In genomic region chr2:163708763-163709250, GRCm38 (mm10) we compare ENCODE assay signal across 1 mouse cellular context.
TF ChIP-seq lines count a peak whose summit lies in the region.

No protein-coding gene starts in this region.

TF ChIP-seq in MEL, 35 proteins besides CTCF, POLR2A, EP300 and RAD21:
- no peak for TF ChIP-seq ZNF384 (IDR thresholded peaks at IDR 0.05; ENCODE audit: low read depth, low read length)
- no peak for TF ChIP-seq HCFC1 (IDR thresholded peaks at IDR 0.05; ENCODE audit: low read depth, low read length)
- TF ChIP-seq CHD2 (IDR thresholded peaks at IDR 0.05; ENCODE audit: low read length), result no peak
- TF ChIP-seq MAX (IDR thresholded peaks at IDR 0.05; ENCODE audit: low read length), result no peak
- TF ChIP-seq ZMIZ1 (IDR thresholded peaks at IDR 0.05; ENCODE audit: low read depth, low read length), result no peak
- no peak for TF ChIP-seq ZKSCAN1 (IDR thresholded peaks at IDR 0.05; ENCODE audit: low read depth, low read length)
- no peak for TF ChIP-seq CHD1 (IDR thresholded peaks at IDR 0.05; ENCODE audit: low read depth, low read length)
- TF ChIP-seq TCF12 (IDR thresholded peaks at IDR 0.05; ENCODE audit: low read depth, low read length), result no peak
- no peak for TF ChIP-seq NELFE (IDR thresholded peaks at IDR 0.05; ENCODE audit: low read depth, low read length)
- no peak for TF ChIP-seq JUND (IDR thresholded peaks at IDR 0.05; ENCODE audit: low read depth, low read length)
- TF ChIP-seq ZC3H11A (IDR thresholded peaks at IDR 0.05; ENCODE audit: low read depth, low read length), result no peak
